Mouse (Mus musculus) lung, postnatal 0 days (tissue): ENCODE measurements around the gene Abr.

Experiments
- CTCF ChIP-seq: IDR thresholded peaks from 2 replicates; pipeline ENCODE4 v1.5.1; 2016; ENCODE audit warnings: antibody characterized with exemption, mild to moderate bottlenecking
- EP300 ChIP-seq: IDR thresholded peaks from 2 replicates; pipeline ENCODE4 v1.6.1; 2016; ENCODE audit warnings: antibody characterized with exemption, mild to moderate bottlenecking, control low read depth

GRCm38 (mm10) chr11:76467487-76468005, 154.6 kb downstream of the Abr start:
- TF ChIP-seq CTCF = no peak
- TF ChIP-seq EP300 = no peak
